Mouse (Mus musculus) stomach, postnatal 0 days (tissue): ENCODE results near the gene Elovl6. TPM values are rescaled to one million over a fixed set of nuclear protein-coding genes. Genes with fewer than 3 reads are reported as not detected.

ENCODE experiments used
- ATAC-seq: fragments of 200-750 bp; cut with Nextera tagmentation; 2 replicates; pipeline ENCODE4 v1.8.0; 2017; ENCODE audit not compliant: low FRiP score, low TSS enrichment
- DNase-seq: peaks from one replicate; pipeline ENCODE4 v3.0.0-alpha.2; 2016; ENCODE audit warnings: low spot score
- H3K27ac ChIP-seq: fragments of 300-500 bp; sonication (generic); replicated peaks from 2 replicates; pipeline ENCODE4 v1.5.1; 2014; ENCODE audit warnings: mild to moderate bottlenecking, control low read depth
- H3K27me3 ChIP-seq: fragments of 300-500 bp; sonication (generic); 2 replicates; pipeline ENCODE4 v1.6.1; 2014; ENCODE audit warnings: low read length; ENCODE audit not compliant: control insufficient read depth, insufficient read depth
- H3K36me3 ChIP-seq: fragments of 300-500 bp; sonication (generic); 2 replicates; pipeline ENCODE4 v1.6.1; 2014; ENCODE audit warnings: low read length, mixed read lengths; ENCODE audit not compliant: control insufficient read depth, insufficient read depth
- H3K4me1 ChIP-seq: fragments of 300-500 bp; sonication (generic); replicated peaks from 2 replicates; pipeline ENCODE4 v1.6.1; 2014; ENCODE audit warnings: antibody characterized with exemption; ENCODE audit not compliant: control insufficient read depth, insufficient read depth
- H3K4me2 ChIP-seq: fragments of 300-500 bp; sonication (generic); replicated peaks from 2 replicates; pipeline ENCODE4 v1.6.1; 2014; ENCODE audit warnings: low read depth, mild to moderate bottlenecking, control low read depth, moderate library complexity
- H3K4me3 ChIP-seq: fragments of 300-500 bp; sonication (generic); 2 replicates; pipeline ENCODE4 v1.5.1; 2014; ENCODE audit warnings: low read depth, low read length, control low read depth
- H3K9ac ChIP-seq: fragments of 300-500 bp; sonication (generic); 2 replicates; pipeline ENCODE4 v1.6.1; 2014; ENCODE audit warnings: mild to moderate bottlenecking, low read length, control low read depth, mixed read lengths
- H3K9me3 ChIP-seq: fragments of 300-500 bp; sonication (generic); 2 replicates; pipeline ENCODE4 v1.6.1; 2016; ENCODE audit warnings: low read length; ENCODE audit not compliant: control insufficient read depth
- CTCF ChIP-seq: IDR thresholded peaks from 2 replicates; pipeline ENCODE4 v1.5.1; 2016; ENCODE audit warnings: antibody characterized with exemption, low read depth, mild to moderate bottlenecking, moderate library complexity
- EP300 ChIP-seq: optimal IDR thresholded peaks from 2 replicates; pipeline ENCODE3; 2016; ENCODE audit warnings: antibody characterized with exemption
- WGBS: fragments of 180-500 bp; shearing (Covaris S2); extraction: QIAGEN DNeasy Blood & Tissue Kit; methylation state at CpG from one replicate; pipeline ENCODE4 v1.1.7; 2014; 5-methylcytosine and 5-hydroxymethylcytosine counted together
- polyA plus RNA-seq: library from polyadenylated mRNA; unstranded; fragments of >200 nt; fragmentation: Nextera tagmentation; extraction: Ambion mirVana; gene quantifications from 2 replicates; pipeline ENCODE4 v1.2.1, GENCODE M21; 2015

The Elovl6 gene
- polyA plus RNA-seq, 1 experiment from 2014 or later: 34.2 TPM

DNA sequence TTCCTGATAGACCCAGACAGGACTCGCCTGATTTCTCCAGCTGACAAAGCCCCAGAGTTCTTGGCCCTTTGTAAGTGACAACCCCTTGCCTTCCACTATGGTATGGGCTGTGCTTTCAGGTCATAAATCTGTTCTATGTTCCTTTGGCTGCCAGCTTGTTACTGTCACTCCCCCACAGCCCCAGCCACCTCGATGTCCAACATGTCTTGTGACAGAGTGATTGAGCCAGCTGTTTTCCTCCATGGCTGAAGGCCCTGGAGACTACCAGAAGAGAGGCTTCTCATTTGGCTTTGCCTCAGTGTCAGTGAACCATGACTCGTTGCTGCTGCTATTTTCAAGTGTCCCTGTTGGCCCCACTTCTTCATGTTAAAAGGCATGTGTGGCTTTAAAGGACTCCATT is 113.3 kb downstream of the Elovl6 start:
- no peak overlapping the region for H3K27ac ChIP-seq
- H3K9ac ChIP-seq: no peak overlapping the region
- no peak for TF ChIP-seq EP300
- no peak for TF ChIP-seq CTCF
- H3K9me3 ChIP-seq: no peaks in the 10 kb centered on the region
- WGBS: 54% methylated on average over 3 of the region's 3 CpGs
- DNase-seq (no peak), ATAC-seq (no peak)
- no peak overlapping the region for H3K4me3 ChIP-seq
- H3K36me3 ChIP-seq: no peaks in the 10 kb centered on the region
- no peak overlapping the region for H3K4me2 ChIP-seq
- H3K27me3 ChIP-seq: no peaks in the 10 kb centered on the region
- no peaks in the 10 kb centered on the region for H3K4me1 ChIP-seq

DNA sequence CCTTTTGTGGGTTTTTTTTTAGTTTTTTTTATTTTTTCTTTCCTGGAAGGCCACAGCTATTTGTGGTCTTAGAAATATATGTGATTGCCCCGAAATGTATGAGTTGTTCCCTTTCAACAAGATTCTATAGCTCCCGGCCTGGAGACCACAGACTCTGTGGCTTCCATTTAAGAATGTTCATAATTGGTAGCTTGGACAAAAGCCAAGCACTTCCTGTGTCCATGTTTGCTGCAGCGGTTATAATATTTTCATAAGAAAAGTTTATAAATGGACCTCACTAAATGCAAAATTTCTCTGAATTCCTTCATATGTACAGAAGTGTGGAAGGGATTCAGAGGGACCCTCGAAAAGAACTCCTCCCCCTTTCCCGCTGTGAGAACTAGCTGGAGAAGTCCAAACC is 114.6 kb downstream of the Elovl6 start:
- no peaks in the 10 kb centered on the region for H3K27me3 ChIP-seq
- no peak for TF ChIP-seq CTCF
- no peak for TF ChIP-seq EP300
- no peaks in the 10 kb centered on the region for H3K36me3 ChIP-seq
- 54% methylated on average over 5 of the region's 5 CpGs for WGBS
- H3K4me1 ChIP-seq: no peaks in the 10 kb centered on the region
- DNase-seq (no peak), ATAC-seq (no peak)
- H3K4me2 ChIP-seq: no peak overlapping the region
- no peak overlapping the region for H3K4me3 ChIP-seq
- H3K9me3 ChIP-seq: no peaks in the 10 kb centered on the region
- H3K27ac ChIP-seq: no peak overlapping the region
- H3K9ac ChIP-seq: no peak overlapping the region

DNA sequence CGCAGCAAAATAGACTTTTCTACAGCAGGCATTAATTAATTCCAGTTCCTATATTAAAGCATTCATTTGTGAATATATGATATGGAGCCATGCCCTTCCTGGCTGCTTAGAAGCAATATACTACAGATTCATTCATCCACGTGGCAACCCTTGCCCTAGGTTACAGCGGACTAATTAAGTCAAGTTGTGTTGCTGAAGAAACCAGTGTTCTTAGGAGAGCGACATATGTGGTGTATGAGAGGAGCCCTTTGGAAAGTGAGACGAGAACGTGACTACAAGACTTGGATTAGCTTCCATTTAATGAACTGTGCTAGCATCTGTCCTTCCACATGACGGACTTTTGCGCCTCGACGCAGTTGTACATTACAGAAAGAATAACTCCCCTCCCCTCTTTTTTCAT is 115.2 kb downstream of the Elovl6 start:
- H3K4me3 ChIP-seq: no peak overlapping the region
- no peak overlapping the region for H3K27ac ChIP-seq
- DNase-seq (no peak), ATAC-seq (no peak)
- H3K4me1 ChIP-seq: no peaks in the 10 kb centered on the region
- 87% methylated on average over 10 of the region's 10 CpGs for WGBS
- no peaks in the 10 kb centered on the region for H3K36me3 ChIP-seq
- no peaks in the 10 kb centered on the region for H3K9me3 ChIP-seq
- no peak overlapping the region for H3K9ac ChIP-seq
- TF ChIP-seq EP300 (no peak), CTCF (no peak)
- H3K4me2 ChIP-seq: no peak overlapping the region
- H3K27me3 ChIP-seq: no peaks in the 10 kb centered on the region

DNA sequence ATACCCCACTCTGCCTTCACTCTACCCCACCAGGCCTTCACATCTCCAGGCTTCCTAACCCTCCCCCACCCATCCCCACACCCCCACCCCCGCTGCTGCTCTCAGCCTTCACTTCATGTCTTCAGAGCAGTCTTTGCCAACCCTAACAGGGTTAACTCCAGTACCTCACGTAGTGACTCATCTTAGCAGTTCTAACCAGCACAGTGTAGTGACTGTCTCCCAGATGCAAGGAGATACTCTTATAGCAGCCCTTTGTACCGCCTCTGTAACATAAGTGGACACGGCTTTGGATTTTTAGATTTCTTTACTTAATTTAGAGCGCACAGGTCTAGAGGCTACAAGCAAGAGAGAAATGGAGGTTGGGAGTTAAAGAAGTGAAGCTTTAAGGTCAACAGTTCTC is 116.4 kb downstream of the Elovl6 start:
- H3K36me3 ChIP-seq: no peaks in the 10 kb centered on the region
- no peaks in the 10 kb centered on the region for H3K27me3 ChIP-seq
- WGBS: 91% methylated on average over 5 of the region's 5 CpGs
- no peak overlapping the region for H3K27ac ChIP-seq
- ATAC-seq (no peak), DNase-seq (no peak)
- TF ChIP-seq EP300 (no peak), CTCF (no peak)
- H3K4me2 ChIP-seq: no peak overlapping the region
- H3K4me3 ChIP-seq: no peak overlapping the region
- H3K9me3 ChIP-seq: no peaks in the 10 kb centered on the region
- H3K4me1 ChIP-seq: no peaks in the 10 kb centered on the region
- H3K9ac ChIP-seq: no peak overlapping the region

DNA sequence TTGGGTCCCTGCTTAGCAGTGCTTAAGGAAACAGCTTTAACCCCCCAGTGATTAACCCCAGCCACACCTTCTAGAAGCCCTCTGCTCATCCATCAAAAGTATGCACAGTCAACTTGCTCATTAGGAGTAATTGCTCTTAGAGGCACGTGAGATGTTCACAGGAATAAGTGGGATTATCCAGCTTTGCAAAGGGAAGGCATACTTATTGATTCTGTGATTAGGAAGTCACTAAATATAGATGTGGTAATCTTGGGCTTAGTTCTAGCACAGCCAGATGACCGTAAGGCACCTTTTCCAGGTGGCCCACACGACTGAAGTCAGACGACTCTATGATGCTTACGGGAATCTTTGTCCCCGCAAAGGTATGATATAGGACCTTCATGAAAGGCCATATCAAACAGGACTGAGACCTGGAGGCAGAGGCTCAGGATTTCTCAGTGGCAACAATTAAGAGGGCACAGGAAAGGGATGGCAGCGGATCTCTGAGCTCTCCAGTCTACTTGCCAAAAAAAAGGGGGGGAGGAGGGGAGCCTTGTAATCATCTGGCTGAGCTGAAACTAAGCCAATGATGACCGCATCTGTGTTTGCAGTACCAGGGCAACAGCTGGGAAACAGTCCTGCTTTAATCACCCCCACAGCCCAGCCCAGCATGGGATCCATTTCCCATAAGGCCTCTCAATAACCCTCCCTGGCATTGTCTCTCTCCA is 117.6 kb downstream of the Elovl6 start:
- WGBS: 63% methylated on average over 8 of the region's 8 CpGs
- no peak for TF ChIP-seq EP300
- no peak for TF ChIP-seq CTCF
- H3K9ac ChIP-seq: no peak overlapping the region
- ATAC-seq: peak; percentile 45; the same call in 1 of the 2 replicates
- no peak overlapping the region for H3K4me3 ChIP-seq
- DNase-seq: peak; percentile 30
- no peak overlapping the region for H3K4me2 ChIP-seq
- no peaks in the 10 kb centered on the region for H3K9me3 ChIP-seq
- no peak overlapping the region for H3K27ac ChIP-seq
- H3K4me1 ChIP-seq: no peaks in the 10 kb centered on the region
- H3K27me3 ChIP-seq: no peaks in the 10 kb centered on the region
- no peaks in the 10 kb centered on the region for H3K36me3 ChIP-seq

DNA sequence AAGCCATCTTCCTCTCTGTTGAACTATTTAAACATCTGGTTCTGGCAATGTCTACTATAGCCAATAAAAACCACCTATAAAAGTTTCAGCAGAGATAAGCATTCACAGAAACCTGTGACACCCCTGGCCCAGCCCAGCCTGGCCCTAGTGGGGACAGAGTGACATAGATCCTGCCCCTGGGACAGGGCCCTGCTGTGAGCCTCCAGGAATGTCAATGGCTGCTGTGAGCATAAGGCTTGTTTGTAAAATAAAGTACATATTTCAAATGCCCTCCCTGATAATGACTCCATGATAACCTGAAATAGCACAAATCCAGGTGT is 118.1 kb downstream of the Elovl6 start:
- no peak overlapping the region for H3K27ac ChIP-seq
- TF ChIP-seq CTCF: no peak
- no peak for TF ChIP-seq EP300
- DNase-seq (no peak), ATAC-seq (peak; percentile 12; the same call in 1 of the 2 replicates)
- no peak overlapping the region for H3K4me3 ChIP-seq
- no peaks in the 10 kb centered on the region for H3K4me1 ChIP-seq
- H3K9ac ChIP-seq: no peak overlapping the region
- no peaks in the 10 kb centered on the region for H3K9me3 ChIP-seq
- H3K36me3 ChIP-seq: no peaks in the 10 kb centered on the region
- H3K4me2 ChIP-seq: no peak overlapping the region
- no peaks in the 10 kb centered on the region for H3K27me3 ChIP-seq
